Mouse (Mus musculus) small intestine, adult 2 months (tissue): ENCODE results near the gene Abca3. TPM values are rescaled to one million over a fixed set of nuclear protein-coding genes. Genes with fewer than 3 reads are reported as not detected.

Experiments
- H3K27ac ChIP-seq: fragments of 200-500 bp; 2 replicates; pipeline ENCODE4 v1.5.1; 2012; ENCODE audit warnings: low read depth, low read length, control low read depth, inconsistent platforms; ENCODE audit not compliant: insufficient read depth
- H3K27me3 ChIP-seq: fragments of 200-500 bp; 2 replicates; pipeline ENCODE4 v1.6.1; 2012; ENCODE audit warnings: mild to moderate bottlenecking, moderate library complexity, low read length, inconsistent platforms; ENCODE audit not compliant: control insufficient read depth, insufficient read depth
- H3K36me3 ChIP-seq: fragments of 200-500 bp; 2 replicates; pipeline ENCODE4 v1.6.1; 2012; ENCODE audit warnings: mild to moderate bottlenecking, low read length, control low read depth, inconsistent platforms; ENCODE audit not compliant: control insufficient read depth, insufficient read depth
- H3K4me1 ChIP-seq: fragments of 200-500 bp; 2 replicates; pipeline ENCODE4 v1.6.1; 2012; ENCODE audit warnings: low read length, inconsistent platforms, mixed read lengths; ENCODE audit not compliant: control insufficient read depth, insufficient read depth, insufficient read length
- H3K4me3 ChIP-seq: fragments of 200-500 bp; 2 replicates; pipeline ENCODE4 v1.5.1; 2012; ENCODE audit warnings: low read depth, mild to moderate bottlenecking, control low read depth, inconsistent platforms, low read length, moderate library complexity
- CTCF ChIP-seq: fragments of 200-500 bp; IDR thresholded peaks from 2 replicates; pipeline ENCODE4 v1.5.1; 2012; ENCODE audit warnings: low read depth, mild to moderate bottlenecking, control low read depth, inconsistent platforms, low read length, moderate library complexity, mixed read lengths; ENCODE audit not compliant: insufficient replicate concordance, insufficient read length; ENCODE audit errors: extremely low read depth
- POLR2A ChIP-seq: fragments of 200-500 bp; IDR thresholded peaks from 2 replicates; pipeline ENCODE4 v1.6.1; 2012; ENCODE audit warnings: low read depth, mild to moderate bottlenecking, control low read depth, inconsistent platforms, low read length, moderate library complexity
- WGBS: fragments of 180-500 bp; shearing (Covaris S2); methylation state at CpG from one replicate; pipeline ENCODE4 v1.1.7; 2018; 5-methylcytosine and 5-hydroxymethylcytosine counted together
- polyA plus RNA-seq: library from polyadenylated mRNA; depleted of rRNA; stranded (reverse); fragments of >200 nt; gene quantifications from 2 replicates; pipeline ENCODE4 v1.2.3, GENCODE M21; 2012; rRNA removed

Abca3 gene
- polyA plus RNA-seq, result 14.2 and 37.0 TPM in 2 replicates

GRCm38 (mm10) chr17:24351760-24352357 is at the start of gene Abca3:
Abca3 (plus strand) TSS chr17:24351950.
- under 1% methylated on average over 55 of the region's 55 CpGs for WGBS
- Histone ChIP-seq H3K4me1 (peaks cover 6% of the 10 kb centered on the region), H3K36me3 (no peaks in the 10 kb centered on the region), H3K27me3 (no peaks in the 10 kb centered on the region), H3K27ac (peak within 1 kb of the TSS; percentile 28; the same call in 1 of the 2 replicates), H3K4me3 (peak within 1 kb of the TSS; percentile 89)
- TF ChIP-seq CTCF (peak; percentile 93), POLR2A (peak; percentile 52; the same call in 1 of the 2 replicates)

GRCm38 (mm10) chr17:24307500-24307899 is 44.2 kb upstream of the Abca3 start:
- H3K27me3 ChIP-seq, result no peaks in the 10 kb centered on the region; the same call in 1 of the 2 replicates
- H3K36me3 ChIP-seq, result no peaks in the 10 kb centered on the region
- no peaks in the 10 kb centered on the region for H3K4me1 ChIP-seq
- H3K4me3 ChIP-seq, result no peak overlapping the region
- WGBS, result 25% methylated on average over 4 of the region's 4 CpGs
- no peak overlapping the region for H3K27ac ChIP-seq
- TF ChIP-seq POLR2A (no peak), CTCF (peak; percentile 54; the same call in 1 of the 2 replicates)

GRCm38 (mm10) chr17:24320826-24321225 is 30.9 kb upstream of the Abca3 start:
- no peak overlapping the region for H3K4me3 ChIP-seq
- H3K27me3 ChIP-seq, result no peaks in the 10 kb centered on the region; the same call in 1 of the 2 replicates
- H3K4me1 ChIP-seq, result no peaks in the 10 kb centered on the region
- H3K27ac ChIP-seq, result no peak overlapping the region
- TF ChIP-seq CTCF (no peak), POLR2A (no peak)
- H3K36me3 ChIP-seq, result no peaks in the 10 kb centered on the region
- 85% methylated on average over 3 of the region's 3 CpGs for WGBS

- 81% methylated on average over 10 of the region's 10 CpGs for WGBS
- TF ChIP-seq POLR2A (no peak), CTCF (no peak)
Observed at GRCm38 (mm10) chr17:24325051-24325450, 26.7 kb upstream of the Abca3 start.

GRCm38 (mm10) chr17:24327656-24328055 is 24.1 kb upstream of the Abca3 start:
- H3K27me3 ChIP-seq, result no peaks in the 10 kb centered on the region
- TF ChIP-seq POLR2A (no peak), CTCF (no peak)
- no peaks in the 10 kb centered on the region for H3K4me1 ChIP-seq
- no peak overlapping the region for H3K27ac ChIP-seq
- WGBS, result 88% methylated on average over 7 of the region's 7 CpGs
- no peaks in the 10 kb centered on the region for H3K36me3 ChIP-seq
- H3K4me3 ChIP-seq, result no peak overlapping the region

More at GRCm38 (mm10) chr17:24325051-24325450, 26.7 kb upstream of the Abca3 start:
- Histone ChIP-seq H3K4me1 (no peaks in the 10 kb centered on the region), H3K27me3 (no peaks in the 10 kb centered on the region; the same call in 1 of the 2 replicates), H3K4me3 (no peak overlapping the region), H3K36me3 (no peaks in the 10 kb centered on the region), H3K27ac (no peak overlapping the region)

- Histone ChIP-seq H3K36me3 (no peaks in the 10 kb centered on the region), H3K27me3 (no peaks in the 10 kb centered on the region), H3K27ac (no peak overlapping the region), H3K4me1 (no peaks in the 10 kb centered on the region), H3K4me3 (no peak overlapping the region)
- WGBS, result 68% methylated on average over 8 of the region's 8 CpGs
- TF ChIP-seq CTCF, result no peak
- no peak for TF ChIP-seq POLR2A
Observed at GRCm38 (mm10) chr17:24344672-24345071, 7.1 kb upstream of the Abca3 start.

- 47% methylated on average over 7 of the region's 7 CpGs for WGBS
- H3K27ac ChIP-seq, result no peak overlapping the region
- no peaks in the 10 kb centered on the region for H3K36me3 ChIP-seq
- H3K4me3 ChIP-seq, result no peak overlapping the region
- H3K4me1 ChIP-seq, result peaks cover 5% of the 10 kb centered on the region
- H3K27me3 ChIP-seq, result no peaks in the 10 kb centered on the region
- TF ChIP-seq POLR2A, result no peak
Observed at GRCm38 (mm10) chr17:24346831-24347230, 4.9 kb upstream of the Abca3 start.

GRCm38 (mm10) chr17:24349176-24349575 is 2.6 kb upstream of the Abca3 start:
- no peak overlapping the region for H3K4me3 ChIP-seq
- 26% methylated on average over 2 of the region's 2 CpGs for WGBS
- H3K27me3 ChIP-seq, result no peaks in the 10 kb centered on the region
- no peak for TF ChIP-seq CTCF
- H3K36me3 ChIP-seq, result no peaks in the 10 kb centered on the region
- peaks cover 6% of the 10 kb centered on the region for H3K4me1 ChIP-seq
- no peak overlapping the region for H3K27ac ChIP-seq
